Mouse (Mus musculus): ENCODE measurements at regions not wholly inside any gene's neighbourhood (a gene's known extent, or its start where the extent isn't known, plus 50 kb on each side); places are given as distances from the start of the nearest gene placed in this dataset.

- TF ChIP-seq CTCF (conservative IDR thresholded peaks at IDR 0.05 in 1 of 2, IDR thresholded peaks at IDR 0.05 in 1 of 2; ENCODE audit: low read depth in 2 of 2, low read length in 2 of 2) (no peak), MXI1 (IDR thresholded peaks at IDR 0.05; ENCODE audit: low read depth, low read length) (no peak), EP300 (IDR thresholded peaks at IDR 0.05; ENCODE audit: low read length) (no peak)
Measured at GRCm38 (mm10) chr9:30610328-30610727, 183.4 kb downstream of the Snx19 start.

Data from CH12.LX (cell line).